Comparison of ENCODE assay signal across 8 mouse cellular contexts in genomic region chr16:26106041-26106617, GRCm38 (mm10). TPM values are rescaled to one million over a fixed set of nuclear protein-coding genes. Genes with fewer than 3 reads are reported as not detected.
DNase-seq lines count a peak whose midpoint lies in the region; ATAC-seq and TF ChIP-seq lines count a peak whose summit lies in the region.

No protein-coding gene starts in this region.

- no peaks in the 10 kb centered on the region for H3K36me3 ChIP-seq in limb, embryonic 15.5 days

- TF ChIP-seq POLR2A in cerebellum, adult 2 months (IDR thresholded peaks at IDR 0.05; ENCODE audit: borderline replicate concordance, insufficient read depth, low read length): no peak

- H3K9me3 ChIP-seq in limb, embryonic 15.5 days: no peaks in the 10 kb centered on the region

- H3K27me3 ChIP-seq in cerebellum, adult 2 months (ENCODE audit: control insufficient read depth, insufficient read depth, low read length): no peaks in the 10 kb centered on the region
- 0 out of 2 replicates have a peak, but pooled peaks cover 5% of the 10 kb centered on the region for H3K27me3 ChIP-seq in limb, embryonic 15.5 days

- peak overlapping the region; percentile 62 for H3K9ac ChIP-seq in limb, embryonic 15.5 days

- WGBS in cerebellum, adult 2 months: 12% methylated on average over 5 of the region's 5 CpGs
- WGBS in limb, embryonic 15.5 days: 3% methylated on average over 5 of the region's 5 CpGs

- H3K4me3 ChIP-seq in cerebellum, adult 2 months (replicated peaks; ENCODE audit: insufficient read depth, low read depth, low read length): peak overlapping the region; percentile 40
- H3K4me3 ChIP-seq in limb, embryonic 15.5 days: peak overlapping the region; percentile 71

- no peaks in the 10 kb centered on the region for H3K4me1 ChIP-seq in cerebellum, adult 2 months (ENCODE audit: control insufficient read depth, insufficient read depth, low read length)
- H3K4me1 ChIP-seq in limb, embryonic 15.5 days: peaks cover 18% of the 10 kb centered on the region

- peak; percentile 73 for ATAC-seq in limb, embryonic 15.5 days (ENCODE audit: insufficient number of reproducible peaks, low FRiP score, low TSS enrichment, low read depth)

- no peak overlapping the region for H3K27ac ChIP-seq in cerebellum, adult 2 months (ENCODE audit: insufficient read depth, low read length)
- H3K27ac ChIP-seq in limb, embryonic 15.5 days: peak overlapping the region; percentile 90

- H3K4me2 ChIP-seq in limb, embryonic 15.5 days: peak overlapping the region; percentile 63

- DNase-seq in cerebellum, adult 2 months: peak in 1 of 2 experiments; percentile 0
- no peak for DNase-seq in cerebellum, adult 11 months
- DNase-seq in embryo, embryonic 11.5 days (ENCODE audit: low read depth, low spot score): peak; percentile 66
- peak; percentile 15 for DNase-seq in heart, postnatal 4 days
- DNase-seq in retina, postnatal 1 day: peak; percentile 44
- no peak for DNase-seq in cerebellum, adult 9-10 months
- no peak for DNase-seq in left cerebral cortex, adult 18-20 months (ENCODE audit: low spot score in 2 of 2)

- TF ChIP-seq CTCF in cerebellum, adult 2 months (IDR thresholded peaks at IDR 0.05; ENCODE audit: borderline replicate concordance, insufficient read depth, low read depth, low read length): no peak

RNA-seq across cellular contexts. Expression of gene P3h2, which starts 0.5 kb away (rescaled TPM):
- polyA plus RNA-seq in cerebellum, adult 2 months (2012; rRNA removed): 0.97 and 1.2 TPM in 2 replicates
- total RNA-seq in heart, postnatal 4 days (2021): 1 to 10 TPM; 7.7 to 8.1 TPM
- polyA plus RNA-seq in limb, embryonic 15.5 days (2015; fragmentation: Nextera tagmentation; extraction: Ambion mirVana): 4.8 TPM in 2 replicates
- total RNA-seq in left cerebral cortex, adult 18-20 months (2021): 1 to 10 TPM; 2.5 to 4.5 TPM

Comparison
In these comparisons a context has a peak if more than half of its experiments do, and no peak if none do; other contexts are left out.
1. DNase-seq: peak in embryo, embryonic 11.5 days (single experiment), heart, postnatal 4 days (single experiment) and retina, postnatal 1 day (single experiment); none in cerebellum, adult 11 months (single experiment), cerebellum, adult 9-10 months (single experiment) and left cerebral cortex, adult 18-20 months (0 of 2).